Comparison of ENCODE assay signal across 8 mouse cellular contexts in the genomic region with DNA sequence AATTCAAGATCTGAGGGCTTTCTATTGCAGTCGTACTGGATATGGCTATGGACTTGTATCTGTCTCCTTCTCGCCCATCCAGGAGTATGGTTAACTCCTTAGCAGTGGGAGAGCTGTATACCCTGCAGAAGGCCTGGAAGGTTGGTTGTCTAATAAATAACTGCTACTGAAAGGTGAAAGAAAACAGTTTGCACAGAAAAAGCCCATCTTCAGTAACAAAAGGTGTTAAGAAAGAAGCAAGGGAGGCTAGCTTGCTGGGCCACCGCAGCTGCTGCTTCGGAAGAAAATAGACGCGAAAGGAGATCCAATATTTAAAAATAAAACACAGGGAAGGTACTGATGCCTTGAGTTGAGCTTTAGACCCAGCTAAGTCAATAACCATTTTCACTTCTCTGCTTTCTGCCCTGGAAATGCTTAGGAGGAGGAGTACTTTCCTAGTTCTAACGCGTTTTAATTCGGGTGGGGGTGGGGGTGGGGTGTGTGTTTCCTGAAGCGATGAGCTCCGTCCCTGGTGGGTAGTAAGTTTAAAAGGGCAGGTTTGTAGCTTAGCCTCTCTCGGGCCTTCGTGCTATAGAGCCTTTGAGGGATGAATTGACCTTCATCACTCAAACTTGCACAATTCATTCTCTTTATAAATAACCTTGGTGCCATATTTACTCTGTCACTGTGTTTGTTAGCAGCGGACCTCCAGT. TPM values are rescaled to one million over a fixed set of nuclear protein-coding genes. Genes with fewer than 3 reads are reported as not detected.
DNase-seq lines count a peak whose midpoint lies in the region; ATAC-seq and TF ChIP-seq lines count a peak whose summit lies in the region.

No protein-coding gene starts in this region.

- no peaks in the 10 kb centered on the region for H3K36me3 ChIP-seq in testis, adult 2 months (ENCODE audit: control insufficient read depth, insufficient read depth, low read length)
- no peaks in the 10 kb centered on the region for H3K36me3 ChIP-seq in hindbrain, postnatal 0 days (ENCODE audit: insufficient read depth, low read length)
- H3K36me3 ChIP-seq in midbrain, embryonic 13.5 days, result no peaks in the 10 kb centered on the region

- peak overlapping the region; percentile 68 for H3K9ac ChIP-seq in hindbrain, postnatal 0 days (replicated peaks; ENCODE audit: low read length)
- peak overlapping the region; percentile 79 for H3K9ac ChIP-seq in midbrain, embryonic 13.5 days (replicated peaks)

- H3K4me1 ChIP-seq in testis, adult 2 months (ENCODE audit: control insufficient read depth, insufficient read depth, low read length), result peaks cover 2% of the 10 kb centered on the region; the same call in 1 of the 2 replicates
- no peaks in the 10 kb centered on the region for H3K4me1 ChIP-seq in hindbrain, postnatal 0 days (ENCODE audit: insufficient read depth, low read length)
- peaks cover 5% of the 10 kb centered on the region; the same call in 1 of the 2 replicates for H3K4me1 ChIP-seq in midbrain, embryonic 13.5 days (replicated peaks)

- ATAC-seq in hindbrain, postnatal 0 days, result peak; percentile 1; the same call in 1 of the 2 replicates
- ATAC-seq in midbrain, embryonic 13.5 days, result peak; percentile 57

- H3K4me2 ChIP-seq in hindbrain, postnatal 0 days (ENCODE audit: low read depth, low read length), result peak overlapping the region; percentile 63
- H3K4me2 ChIP-seq in midbrain, embryonic 13.5 days (replicated peaks), result peak overlapping the region; percentile 72

- peak; percentile 21 for DNase-seq in cerebellum, adult 9-10 months
- no peak for DNase-seq in cerebellum, postnatal 4 days (ENCODE audit: low spot score in 2 of 2)
- DNase-seq in testis, postnatal 14 days (ENCODE audit: low spot score), result no peak
- peak; percentile 11 for DNase-seq in hindbrain, postnatal 0 days (ENCODE audit: low spot score)
- no peak for DNase-seq in layer of hippocampus, adult 8-10 months (ENCODE audit: low spot score in 2 of 2)
- no peak for DNase-seq in right cerebral cortex, postnatal 25 days

- TF ChIP-seq CTCF in testis, adult 2 months (IDR thresholded peaks at IDR 0.05; ENCODE audit: control insufficient read depth, insufficient read depth, insufficient replicate concordance, low read depth, low read length), result no peak
- TF ChIP-seq CTCF in hindbrain, postnatal 0 days (IDR thresholded peaks at IDR 0.05; ENCODE audit: low read depth), result no peak

- no peak for TF ChIP-seq POLR2A in testis, adult 2 months (IDR thresholded peaks at IDR 0.05; ENCODE audit: control insufficient read depth, low read depth, low read length)

- H3K27ac ChIP-seq in testis, adult 2 months (ENCODE audit: control insufficient read depth, insufficient read depth, low read depth, low read length), result no peak overlapping the region
- H3K27ac ChIP-seq in hindbrain, postnatal 0 days, result peak overlapping the region; percentile 83
- peak overlapping the region; percentile 71 for H3K27ac ChIP-seq in midbrain, embryonic 13.5 days

- H3K9me3 ChIP-seq in hindbrain, postnatal 0 days (ENCODE audit: low read length), result no peaks in the 10 kb centered on the region
- no peaks in the 10 kb centered on the region for H3K9me3 ChIP-seq in midbrain, embryonic 13.5 days

- no peaks in the 10 kb centered on the region for H3K27me3 ChIP-seq in testis, adult 2 months (ENCODE audit: control insufficient read depth, insufficient read depth, low read length)
- H3K27me3 ChIP-seq in hindbrain, postnatal 0 days (ENCODE audit: insufficient read depth, low read length), result no peaks in the 10 kb centered on the region
- H3K27me3 ChIP-seq in midbrain, embryonic 13.5 days, result no peaks in the 10 kb centered on the region

- peak overlapping the region; percentile 95 for H3K4me3 ChIP-seq in testis, adult 2 months (ENCODE audit: control insufficient read depth, low read depth, low read length)
- H3K4me3 ChIP-seq in hindbrain, postnatal 0 days (ENCODE audit: low read length), result peak overlapping the region; percentile 69
- peak overlapping the region; percentile 68 for H3K4me3 ChIP-seq in midbrain, embryonic 13.5 days (replicated peaks)

- 10% methylated on average over 14 of the region's 14 CpGs for WGBS in hindbrain, postnatal 0 days
- WGBS in midbrain, embryonic 13.5 days, result 18% methylated on average over 14 of the region's 14 CpGs

RNA-seq across cellular contexts. Expression of a gene that starts 0.6 kb away (rescaled TPM):
- polyA plus RNA-seq in testis, adult 2 months (2012; rRNA removed), result 6.4 and 7.1 TPM in 2 replicates
- total RNA-seq in hindbrain, postnatal 0 days (2014; rRNA removed), result 8.3 and 8.5 TPM in 2 replicates
- polyA plus RNA-seq in hindbrain, postnatal 0 days (2015; fragmentation: Nextera tagmentation; extraction: Ambion mirVana), result 4.2 and 4.9 TPM in 2 replicates
- 7.5 and 7.8 TPM in 2 replicates for polyA plus RNA-seq in midbrain, embryonic 13.5 days (2015; fragmentation: Nextera tagmentation; extraction: Ambion mirVana)
- 10 to 100 TPM; 47.1 to 64.1 (median 54.4) TPM for total RNA-seq in layer of hippocampus, adult 8-10 months (2022)

RNA-seq across cellular contexts. Expression of a gene that starts 0.7 kb away (rescaled TPM):
- polyA plus RNA-seq in testis, adult 2 months (2012; rRNA removed), result 1.9 and 2.8 TPM in 2 replicates
- total RNA-seq in hindbrain, postnatal 0 days (2014; rRNA removed), result 11.4 and 16.7 TPM in 2 replicates
- polyA plus RNA-seq in hindbrain, postnatal 0 days (2015; fragmentation: Nextera tagmentation; extraction: Ambion mirVana), result 24.8 and 26.1 TPM in 2 replicates
- polyA plus RNA-seq in midbrain, embryonic 13.5 days (2015; fragmentation: Nextera tagmentation; extraction: Ambion mirVana), result 28.5 and 30.6 TPM in 2 replicates
- total RNA-seq in layer of hippocampus, adult 8-10 months (2022), result 10 to 100 TPM; 21.7 to 24.5 (median 24.0) TPM

RNA-seq across cellular contexts. Expression of a gene that starts 38.8 kb away (rescaled TPM):
- polyA plus RNA-seq in testis, adult 2 months (2012; rRNA removed), result 5.8 and 9.7 TPM in 2 replicates
- total RNA-seq in hindbrain, postnatal 0 days (2014; rRNA removed), result 28.0 and 29.4 TPM in 2 replicates
- polyA plus RNA-seq in hindbrain, postnatal 0 days (2015; fragmentation: Nextera tagmentation; extraction: Ambion mirVana), result 60.7 and 67.2 TPM in 2 replicates
- 65.7 and 75.0 TPM in 2 replicates for polyA plus RNA-seq in midbrain, embryonic 13.5 days (2015; fragmentation: Nextera tagmentation; extraction: Ambion mirVana)
- 10 to 100 TPM; 30.5 to 39.4 (median 37.1) TPM for total RNA-seq in layer of hippocampus, adult 8-10 months (2022)

Comparison
In these comparisons a context has a peak if more than half of its experiments do, and no peak if none do; other contexts are left out.
1. DNase-seq: peak in cerebellum, adult 9-10 months (single experiment) and hindbrain, postnatal 0 days (single experiment); none in cerebellum, postnatal 4 days (0 of 2), testis, postnatal 14 days (single experiment), layer of hippocampus, adult 8-10 months (0 of 2) and right cerebral cortex, postnatal 25 days (single experiment).
2. Peak in every context shown above with its lines, with median percentiles within 50 percentile points of each other: H3K4me3 ChIP-seq.